Mouse (Mus musculus): ENCODE measurements around the gene Rapgef4. TPM values are rescaled to one million over a fixed set of nuclear protein-coding genes. Genes with fewer than 3 reads are reported as not detected.
A peak's percentile ranks its signal among the peaks of the same experiment; 100 is the strongest.

Gene Rapgef4
- 1.3 and 2.5 TPM in 2 replicates for polyA plus RNA-seq (2012; rRNA removed)

GRCm38 (mm10) chr2:71980771-71981342 lies at the start of gene Rapgef4:
Gene Rapgef4 (plus strand): TSS chr2:71981240.
- under 1% methylated on average over 52 of the region's 52 CpGs for WGBS
- DNase-seq (ENCODE audit: low read depth, low spot score), result no peak

DNA sequence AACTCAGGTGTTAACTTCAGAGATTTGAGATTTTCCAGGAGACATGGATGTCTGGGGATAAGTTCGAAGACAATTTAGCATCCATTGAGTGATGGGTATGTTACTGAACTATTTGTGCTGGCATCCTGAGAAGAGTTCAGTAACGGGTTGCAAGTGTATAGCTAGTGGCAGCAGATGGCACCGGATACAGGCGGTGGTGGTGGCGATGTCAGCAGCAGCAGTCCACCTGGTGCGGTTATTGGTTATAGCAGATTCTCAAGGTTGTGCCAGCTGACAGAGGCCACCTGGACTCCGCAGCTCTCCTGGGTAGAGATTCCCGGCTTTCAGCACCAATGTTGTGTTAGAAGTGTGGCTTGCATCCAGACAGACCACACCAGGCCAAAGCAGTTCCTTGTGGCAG lies 47.0 kb upstream of the Rapgef4 start:
- DNase-seq (ENCODE audit: low read depth, low spot score), result no peak
- 40% methylated on average over 8 of the region's 8 CpGs for WGBS

GRCm38 (mm10) chr2:71936711-71937110 lies 44.3 kb upstream of the Rapgef4 start:
- DNase-seq (ENCODE audit: low read depth, low spot score), result no peak

DNA sequence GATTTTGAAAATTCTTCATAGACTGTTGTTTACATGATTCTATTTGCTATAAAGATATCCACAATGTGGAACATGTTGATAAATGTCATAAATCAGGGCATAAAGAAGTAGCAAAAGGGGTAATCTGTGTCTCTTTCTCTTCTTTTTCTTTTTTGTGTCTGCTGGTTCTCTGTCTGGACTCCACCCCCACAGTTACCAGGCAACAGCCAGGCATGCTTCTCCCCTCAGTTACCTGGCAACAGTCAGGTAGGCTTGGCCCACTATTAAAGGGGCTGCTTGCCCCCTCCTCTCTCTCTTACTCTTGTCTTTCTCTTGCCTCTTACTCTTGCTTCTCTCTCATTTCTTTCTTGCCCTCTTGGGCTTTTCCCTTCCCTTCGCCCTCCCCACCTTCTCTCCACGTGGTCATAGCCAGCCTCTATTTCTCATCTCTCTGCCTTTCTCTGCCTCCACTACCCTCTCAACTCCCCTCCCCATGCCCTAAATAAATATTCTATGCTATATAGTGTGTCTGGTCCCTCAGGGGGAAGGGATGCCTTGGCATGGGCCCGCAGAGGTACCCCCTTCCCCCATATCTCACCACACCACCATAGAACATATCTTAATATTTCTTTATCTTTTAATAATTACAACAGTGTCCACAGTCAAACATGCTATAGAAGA lies 43.3 kb upstream of the Rapgef4 start:
- DNase-seq (ENCODE audit: low read depth, low spot score), result no peak

More at GRCm38 (mm10) chr2:71936711-71937110, 44.3 kb upstream of the Rapgef4 start:
- 100% methylated on average over 1 of the region's 1 CpGs for WGBS

DNA sequence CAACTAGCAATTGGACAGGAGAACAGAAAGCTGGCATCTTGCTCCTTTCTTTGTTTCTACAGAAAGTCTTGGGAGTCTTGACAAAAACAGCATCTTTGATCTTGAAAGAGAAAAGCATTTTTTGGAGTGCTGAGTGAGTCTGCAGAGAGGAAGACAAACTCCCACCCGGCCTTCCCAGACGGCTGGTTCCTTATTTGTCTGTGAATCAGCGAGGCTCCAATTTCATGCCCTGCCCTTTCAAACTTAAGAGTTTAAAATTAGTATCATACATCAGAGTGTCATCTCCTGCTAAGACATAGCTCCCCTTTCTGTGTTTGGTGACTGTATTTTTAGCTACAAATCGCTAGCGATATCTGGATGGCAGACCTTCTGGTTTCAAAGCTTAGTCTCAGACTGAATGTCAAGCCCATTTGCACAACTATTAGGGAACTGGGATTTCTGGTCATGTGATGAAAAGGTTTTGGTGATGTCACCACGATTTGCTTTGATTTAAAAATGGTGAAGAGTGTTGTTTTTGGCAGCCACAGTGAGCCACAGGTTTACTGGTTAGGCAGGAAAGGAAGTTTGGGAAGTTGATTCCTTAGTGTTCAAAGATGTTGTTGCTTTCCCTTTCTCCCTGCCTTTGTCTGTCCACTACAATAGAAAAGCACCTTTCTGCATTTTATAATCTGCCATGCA lies 42.2 kb upstream of the Rapgef4 start:
- 56% methylated on average over 6 of the region's 6 CpGs for WGBS

More for the DNA sequence above, 43.3 kb upstream of the Rapgef4 start:
- 81% methylated on average over 3 of the region's 3 CpGs for WGBS

DNA sequence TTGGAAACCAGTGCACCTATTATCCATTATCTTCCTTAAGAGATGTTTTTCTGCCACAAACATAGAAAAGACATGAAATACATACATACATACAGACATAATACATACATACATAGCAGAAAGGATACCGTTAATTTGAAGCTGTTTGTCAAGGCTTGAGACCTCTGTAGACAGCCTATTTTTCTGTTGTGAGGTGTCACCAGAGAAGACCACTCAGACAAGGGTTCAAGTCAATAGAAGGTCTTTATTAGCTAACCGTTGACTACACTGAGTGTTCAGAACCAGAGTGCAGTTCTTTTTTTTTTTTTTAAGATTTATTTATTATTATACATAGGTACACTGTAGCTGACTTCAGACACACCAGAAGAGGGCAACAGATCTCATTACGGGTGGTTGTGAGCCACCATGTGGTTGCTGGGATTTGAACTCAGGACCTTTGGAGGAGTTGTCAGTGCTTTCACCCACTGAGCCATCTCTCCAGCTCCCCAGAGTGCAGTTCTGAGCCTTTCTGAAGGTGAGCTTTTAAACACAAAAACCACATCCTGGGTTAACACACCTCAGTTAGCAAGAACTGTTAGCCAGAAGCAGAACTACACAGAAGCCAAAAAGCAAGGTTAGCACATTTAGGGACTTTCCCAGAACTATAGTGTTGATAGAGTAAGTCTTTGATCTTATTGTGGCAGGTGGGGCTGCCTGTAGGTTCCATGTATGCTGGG lies 39.9 kb upstream of the Rapgef4 start:
- WGBS, result 94% methylated on average over 3 of the region's 3 CpGs
- no peak for DNase-seq (ENCODE audit: low read depth, low spot score)

More for the DNA sequence above, 42.2 kb upstream of the Rapgef4 start:
- DNase-seq (ENCODE audit: low read depth, low spot score), result no peak

GRCm38 (mm10) chr2:71941721-71942087 lies 39.3 kb upstream of the Rapgef4 start:
- no peak for DNase-seq (ENCODE audit: low read depth, low spot score)
- 89% methylated on average over 5 of the region's 5 CpGs for WGBS

GRCm38 (mm10) chr2:71951212-71951611 lies 29.8 kb upstream of the Rapgef4 start:
- DNase-seq (ENCODE audit: low read depth, low spot score), result no peak
- WGBS, result 84% methylated on average over 4 of the region's 4 CpGs

- no peak for DNase-seq (ENCODE audit: low read depth, low spot score)
- WGBS, result 17% methylated on average over 8 of the region's 8 CpGs
Measured at GRCm38 (mm10) chr2:71955637-71956036, 25.4 kb upstream of the Rapgef4 start.

GRCm38 (mm10) chr2:71956463-71956862 lies 24.6 kb upstream of the Rapgef4 start:
- WGBS, result 34% methylated on average over 5 of the region's 5 CpGs
- DNase-seq (ENCODE audit: low read depth, low spot score), result no peak

DNA sequence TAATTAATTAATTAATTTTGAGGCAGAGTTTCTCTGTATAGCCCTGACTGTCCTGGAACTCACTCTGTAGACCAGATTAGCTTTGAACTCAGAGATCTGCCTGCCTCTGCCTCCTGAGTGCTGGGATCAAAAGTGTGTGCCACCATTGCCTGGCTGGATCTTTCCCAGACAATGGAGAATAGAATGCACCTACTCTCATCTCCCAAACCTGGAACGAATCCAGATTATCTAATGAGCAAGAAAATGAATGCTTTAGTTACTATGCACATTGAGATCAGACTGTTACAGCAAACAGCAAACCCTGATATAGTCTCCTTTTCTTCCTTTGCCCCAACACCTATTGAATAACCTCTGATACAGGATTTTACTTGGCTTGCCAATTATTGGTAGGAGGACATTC lies 23.1 kb upstream of the Rapgef4 start:
- 76% methylated on average over 1 of the region's 1 CpGs for WGBS
- no peak for DNase-seq (ENCODE audit: low read depth, low spot score)

DNA sequence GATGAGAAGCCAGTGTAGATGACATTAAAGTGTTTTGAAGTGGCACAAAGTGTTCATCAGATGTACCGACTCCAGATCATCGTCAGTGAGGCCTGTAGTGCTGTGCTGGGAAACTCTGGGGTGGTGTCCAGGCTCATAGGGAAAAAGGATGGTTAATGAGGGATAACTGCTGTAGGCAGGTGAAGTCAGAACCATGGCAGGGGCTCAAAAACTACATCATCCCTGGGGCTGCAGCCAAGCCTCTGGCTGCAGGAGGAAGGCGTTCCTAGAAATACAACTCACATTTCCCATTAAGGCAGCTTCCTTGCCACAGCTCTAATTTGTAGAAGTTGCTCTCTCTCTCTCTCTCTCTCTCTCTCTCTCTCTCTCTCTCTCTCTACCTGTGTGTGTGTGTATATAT lies 22.6 kb upstream of the Rapgef4 start:
- DNase-seq (ENCODE audit: low read depth, low spot score), result no peak
- WGBS, result 53% methylated on average over 3 of the region's 3 CpGs

GRCm38 (mm10) chr2:71964216-71964615 lies 16.8 kb upstream of the Rapgef4 start:
- WGBS, result 67% methylated on average over 10 of the region's 10 CpGs
- DNase-seq (ENCODE audit: low read depth, low spot score), result no peak

DNA sequence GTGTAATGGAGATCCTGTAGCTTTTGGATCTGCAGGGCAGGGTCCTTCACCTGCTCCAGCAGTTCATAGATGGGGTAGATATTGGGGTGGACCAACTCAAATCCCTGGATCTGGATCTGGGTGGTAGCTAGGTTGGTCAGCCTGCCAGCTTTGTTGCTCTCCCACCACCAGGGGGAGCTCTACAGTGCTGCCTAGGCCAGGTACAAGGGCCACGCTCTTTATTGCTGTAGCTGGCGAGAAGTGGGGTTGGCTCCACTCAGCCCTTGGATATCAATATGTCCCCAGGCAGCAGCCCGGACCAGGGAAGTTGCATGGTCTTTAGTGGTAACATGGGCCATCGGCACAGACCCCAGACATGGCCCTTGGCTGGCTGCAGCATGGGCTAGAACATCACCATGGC lies 15.6 kb upstream of the Rapgef4 start:
- 68% methylated on average over 4 of the region's 4 CpGs for WGBS
- DNase-seq (ENCODE audit: low read depth, low spot score), result peak; percentile 50

- DNase-seq (ENCODE audit: low read depth, low spot score), result no peak
- 41% methylated on average over 4 of the region's 4 CpGs for WGBS
Measured at GRCm38 (mm10) chr2:71966737-71967136, 14.3 kb upstream of the Rapgef4 start.

DNA sequence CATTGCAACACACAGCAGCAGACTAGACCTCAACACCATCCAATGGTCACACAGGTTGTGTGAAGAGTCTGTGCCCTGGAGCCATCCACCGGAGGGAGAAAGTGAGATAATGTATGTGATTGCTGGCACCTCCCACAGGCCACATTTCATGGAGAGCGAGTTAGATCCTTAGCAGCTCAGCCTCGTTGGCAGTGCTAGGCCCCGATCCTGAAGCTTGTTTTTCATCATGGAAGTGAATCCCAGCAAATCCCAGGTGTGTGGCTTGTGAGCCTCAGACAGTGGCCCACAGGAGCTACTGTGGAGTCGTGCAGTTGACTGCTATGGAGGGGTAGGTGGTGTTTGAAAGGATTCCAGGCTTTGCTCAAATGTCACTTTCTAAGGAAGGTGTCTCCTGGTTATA lies 13.2 kb upstream of the Rapgef4 start:
- WGBS, result 81% methylated on average over 5 of the region's 5 CpGs
- DNase-seq (ENCODE audit: low read depth, low spot score), result no peak

GRCm38 (mm10) chr2:71973646-71974045 lies 7.4 kb upstream of the Rapgef4 start:
- no peak for DNase-seq (ENCODE audit: low read depth, low spot score)
- WGBS, result 69% methylated on average over 3 of the region's 3 CpGs

DNA sequence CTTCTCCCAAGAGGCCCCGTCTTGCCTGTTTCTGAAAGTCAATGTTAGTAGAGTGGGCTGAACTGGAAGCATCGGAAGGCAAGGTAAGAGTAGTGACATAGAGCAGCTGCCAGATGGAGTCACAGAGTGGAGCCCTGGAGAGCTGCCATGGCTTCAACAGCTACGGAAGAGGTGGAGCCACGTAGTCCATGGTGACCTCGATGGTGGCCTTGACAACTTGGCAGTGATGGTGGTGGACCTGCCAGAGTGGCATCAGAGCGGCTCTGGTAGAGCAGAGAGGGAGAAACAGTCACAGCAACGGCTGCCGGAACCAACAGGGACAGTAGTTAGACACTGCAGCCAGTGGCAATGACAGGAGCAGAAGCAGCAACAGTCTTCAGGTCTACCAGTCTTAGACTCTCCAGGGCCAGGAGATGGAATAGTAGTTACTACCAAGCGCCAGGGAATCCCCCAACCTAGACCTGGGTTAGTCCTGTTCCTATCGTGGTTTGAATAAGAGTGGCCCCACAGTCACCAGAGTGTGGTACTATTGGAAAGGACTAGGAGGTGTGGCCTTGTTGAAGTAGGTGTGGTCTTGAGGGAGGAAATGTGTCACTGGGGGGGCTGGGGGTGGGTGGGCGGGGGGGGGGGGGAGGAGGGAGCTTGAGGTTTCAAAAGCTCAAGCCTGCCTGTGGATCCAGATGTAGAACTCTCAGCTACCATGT lies 6.7 kb upstream of the Rapgef4 start:
- WGBS, result 68% methylated on average over 11 of the region's 11 CpGs
- DNase-seq (ENCODE audit: low read depth, low spot score), result no peak

GRCm38 (mm10) chr2:71979981-71980380 lies 1.1 kb upstream of the Rapgef4 start:
- WGBS, result 79% methylated on average over 7 of the region's 7 CpGs
- DNase-seq (ENCODE audit: low read depth, low spot score), result no peak

DNA sequence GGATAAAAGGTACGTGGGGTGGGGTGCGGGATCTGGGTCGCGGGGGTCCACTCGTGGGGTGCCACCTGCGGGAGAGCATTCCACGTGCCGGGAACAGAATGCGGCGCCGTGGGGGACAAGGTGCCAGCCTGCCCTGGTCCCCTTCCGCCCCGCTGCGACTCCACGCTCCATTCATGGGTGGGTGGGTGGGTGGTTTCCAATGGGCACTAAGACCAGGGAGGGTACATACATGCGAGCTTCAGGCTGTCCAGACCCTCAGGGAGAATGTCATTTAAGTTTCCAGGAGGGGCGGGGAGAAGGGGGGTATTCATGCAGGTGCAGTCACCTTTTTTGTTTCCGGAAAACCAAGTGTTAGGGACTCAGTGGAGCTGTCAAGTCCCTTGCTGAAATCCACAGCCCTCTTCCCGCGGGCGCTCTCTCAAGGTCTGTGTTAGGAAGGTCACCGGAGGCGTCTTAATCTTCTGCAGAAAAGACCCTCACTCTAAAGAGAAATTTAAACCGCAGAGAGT lies 357 bp downstream of the Rapgef4 start:
- 12% methylated on average over 24 of the region's 24 CpGs for WGBS
- no peak for DNase-seq (ENCODE audit: low read depth, low spot score)
